Mouse (Mus musculus) fibroblast of lung, adult 2 months (primary cell): Measurements from ENCODE around the gene Ifi205.
"Not testable (repeated sequence)": the region's sequence is repeated elsewhere in the genome, so short reads cannot be mapped to it uniquely, and the experiment has no call there.

Source experiments
- DNase-seq: peaks from one replicate; pipeline ENCODE4 v3.0.0-alpha.2; 2011; ENCODE audit warnings: low read depth

Gene Ifi205

DNA sequence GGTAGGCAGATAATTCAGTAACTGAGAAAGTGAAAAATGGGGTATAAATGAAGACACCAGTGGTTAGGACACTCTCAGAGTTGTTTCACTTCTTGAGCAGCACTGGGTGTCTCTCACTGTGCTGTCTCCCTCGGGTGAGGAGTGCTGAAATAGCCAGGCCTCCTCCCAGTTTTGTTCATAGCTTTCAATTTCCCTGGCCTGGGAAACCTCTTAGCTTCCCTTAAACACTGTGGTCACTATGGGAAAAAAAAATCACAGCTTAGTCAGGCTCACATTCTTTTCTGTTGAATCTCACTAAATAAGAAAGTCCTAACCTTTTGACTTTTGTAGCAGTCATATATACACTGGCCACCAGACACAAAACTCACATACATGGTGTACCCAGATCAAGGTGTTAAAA lies at the start of gene Ifi205:
Gene Ifi205, minus strand, starts transcription at position 113 of the 400 bp plus-strand sequence.
- peak; percentile 53 for DNase-seq

DNA sequence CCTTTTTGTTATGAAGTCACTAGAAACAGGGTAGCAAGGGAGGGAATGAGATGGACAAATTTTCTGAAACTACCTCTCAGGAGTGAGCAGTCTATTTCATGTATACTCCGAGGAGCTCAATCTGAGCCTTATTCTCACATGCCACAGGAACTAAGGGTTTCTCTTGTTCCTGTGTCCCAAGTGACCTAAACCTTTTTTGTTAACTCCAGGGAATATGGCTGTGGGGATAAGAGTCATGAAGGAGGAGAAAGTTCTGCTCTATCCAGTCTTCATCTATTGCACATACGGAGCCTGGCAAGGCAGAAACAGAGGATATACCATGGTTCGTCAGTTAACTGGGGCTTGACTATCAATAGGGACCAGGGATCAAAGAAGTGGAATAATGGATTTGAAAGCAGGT lies 34.7 kb upstream of the Ifi205 start, which contains the start of gene Olfr430:
Gene Olfr430, plus strand, starts transcription at position 301 of the 400 bp plus-strand sequence.
- DNase-seq, result no peak

DNA sequence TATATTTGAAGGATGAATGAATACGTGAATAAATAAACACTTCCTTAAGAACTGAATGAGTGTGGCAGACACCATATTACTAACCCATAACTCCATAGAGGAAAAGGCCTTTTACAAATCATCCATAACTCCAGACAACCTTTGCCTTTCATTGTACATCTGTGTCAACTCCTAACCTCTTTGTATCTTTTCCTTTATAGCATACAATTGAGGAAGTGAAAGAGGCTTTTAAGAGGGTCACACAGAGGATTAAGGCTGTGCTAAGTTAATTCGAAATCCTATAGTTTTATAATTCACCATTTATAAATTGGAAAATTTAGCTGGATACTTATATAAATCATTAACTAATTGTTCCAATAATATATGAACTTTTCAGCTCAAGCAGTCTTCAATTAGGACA lies 23.6 kb upstream of the Ifi205 start:
- no peak for DNase-seq

DNA sequence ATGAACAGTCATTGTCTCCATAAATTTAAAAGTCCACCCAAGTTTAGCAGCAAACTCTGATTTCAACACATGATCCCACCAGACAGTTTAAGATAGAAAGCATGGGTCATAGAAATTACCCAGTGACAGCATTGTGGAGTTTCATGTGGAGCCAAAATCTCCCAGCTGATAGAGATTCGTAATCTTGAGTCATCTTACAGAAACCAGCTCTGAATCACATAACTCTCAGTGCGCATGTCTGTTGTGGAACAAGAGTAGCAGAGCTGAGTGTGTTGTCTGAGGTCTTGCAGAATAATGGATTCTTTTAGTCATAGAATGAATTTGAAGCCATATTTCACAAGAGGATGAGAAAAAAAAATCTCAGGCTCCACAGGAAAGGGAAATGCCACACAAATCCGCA lies 21.4 kb upstream of the Ifi205 start:
- peak; percentile 65 for DNase-seq

DNA sequence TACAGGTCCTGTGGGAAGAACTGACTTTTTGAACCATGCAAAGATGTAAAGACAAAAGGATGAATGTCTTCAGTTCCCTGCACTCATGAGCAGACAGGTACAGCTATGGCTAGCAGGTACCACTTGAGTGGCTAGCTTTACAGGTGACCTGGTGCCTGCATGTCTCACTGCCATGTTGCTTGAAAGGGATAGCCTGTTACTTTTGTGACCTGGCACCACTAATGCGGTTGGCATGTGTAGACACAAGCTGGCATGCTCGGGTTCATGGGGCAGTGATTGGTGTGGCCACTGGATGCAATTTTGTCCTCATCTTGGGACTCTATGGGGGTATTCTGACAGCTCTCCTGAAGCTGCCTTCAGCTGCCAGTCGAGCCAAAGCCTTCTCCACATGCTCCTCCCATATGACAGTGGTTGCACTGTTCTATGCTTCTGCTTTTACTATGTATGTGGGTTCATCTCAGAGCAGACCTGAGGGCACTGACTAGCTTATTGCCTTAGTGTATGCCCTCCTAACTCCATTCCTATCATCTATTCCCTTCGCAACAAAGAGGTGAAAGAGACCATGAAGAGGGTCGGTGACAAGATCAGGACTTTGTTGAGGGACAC lies 20.4 kb upstream of the Ifi205 start:
- DNase-seq, result no peak

DNA sequence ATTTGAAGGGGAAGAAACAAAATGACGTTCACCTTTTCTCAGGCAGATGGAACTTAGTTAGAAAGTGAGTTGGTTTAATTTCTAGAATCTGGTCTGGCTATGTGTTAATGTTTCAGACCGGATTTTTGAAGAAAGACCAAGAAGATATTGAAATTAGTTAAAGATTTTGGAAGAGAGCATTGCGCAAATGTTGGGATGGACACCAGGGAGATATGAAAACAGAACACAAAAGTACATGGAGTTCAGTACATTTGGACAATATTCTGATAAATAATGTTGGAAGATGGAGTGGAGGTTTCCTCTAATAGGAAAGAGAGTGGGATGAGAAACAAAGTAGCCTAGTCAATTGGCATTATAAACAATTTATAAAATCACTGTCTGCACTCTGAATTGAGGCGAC lies 19.9 kb upstream of the Ifi205 start:
- no peak for DNase-seq

DNA sequence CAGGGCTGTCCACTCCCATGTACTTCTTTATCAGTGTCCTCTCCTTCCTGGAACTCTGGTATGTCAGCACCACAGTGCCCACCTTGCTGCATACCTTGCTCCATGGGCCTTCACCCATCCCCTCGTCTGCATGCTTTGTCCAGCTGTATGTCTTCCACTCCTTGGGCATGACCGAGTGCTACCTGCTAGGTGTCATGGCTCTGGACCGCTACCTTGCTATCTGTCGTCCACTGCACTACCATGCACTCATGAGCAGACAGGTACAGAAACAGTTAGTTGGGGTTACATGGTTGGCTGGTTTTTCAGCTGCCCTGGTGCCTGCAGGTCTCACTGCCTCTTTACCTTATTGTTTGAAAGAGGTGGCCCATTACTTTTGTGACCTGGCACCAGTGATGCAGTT lies 18.9 kb upstream of the Ifi205 start:
- DNase-seq, result no peak

DNA sequence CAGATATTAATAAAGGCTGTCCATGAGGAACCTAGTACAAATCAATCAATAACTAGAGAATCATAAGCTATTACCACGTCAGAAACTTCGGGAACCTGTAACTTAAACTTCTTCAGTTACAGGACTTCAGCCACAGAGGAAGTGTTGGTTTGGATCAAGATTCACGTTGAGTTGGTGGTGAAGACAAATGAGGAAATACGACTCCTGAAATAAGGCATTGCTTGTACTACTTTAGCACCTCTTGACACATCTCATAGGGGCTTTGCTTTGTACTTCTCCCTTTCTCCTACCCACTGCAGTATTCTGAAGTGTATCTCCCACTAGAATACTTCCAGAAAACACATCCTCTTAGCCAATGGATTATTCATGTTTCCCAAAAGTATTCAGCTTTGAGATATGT lies 17.7 kb upstream of the Ifi205 start:
- DNase-seq, result not testable (repeated sequence)

DNA sequence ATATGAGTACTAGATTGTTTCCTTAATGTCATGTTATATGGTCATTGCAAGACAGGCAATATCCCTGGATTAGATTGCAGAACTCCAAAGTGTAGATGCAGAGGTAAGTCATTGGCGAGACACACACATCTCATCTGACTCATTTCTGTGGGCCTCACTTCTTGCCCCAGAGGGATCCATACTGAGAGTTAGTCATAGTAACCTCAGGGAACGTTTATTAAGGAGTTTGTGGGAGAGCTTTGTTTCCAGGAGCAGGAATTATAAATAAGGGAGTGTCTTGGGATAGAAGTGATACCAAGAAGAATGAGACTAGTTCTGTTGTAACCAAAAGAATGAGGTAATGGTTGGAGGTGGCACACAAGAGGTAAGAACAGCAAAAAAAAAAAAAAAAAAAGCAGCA lies 17.3 kb upstream of the Ifi205 start, which contains the start of gene Olfr432:
Gene Olfr432, plus strand, starts transcription at position 313 of the 400 bp plus-strand sequence.
- DNase-seq, result no peak

DNA sequence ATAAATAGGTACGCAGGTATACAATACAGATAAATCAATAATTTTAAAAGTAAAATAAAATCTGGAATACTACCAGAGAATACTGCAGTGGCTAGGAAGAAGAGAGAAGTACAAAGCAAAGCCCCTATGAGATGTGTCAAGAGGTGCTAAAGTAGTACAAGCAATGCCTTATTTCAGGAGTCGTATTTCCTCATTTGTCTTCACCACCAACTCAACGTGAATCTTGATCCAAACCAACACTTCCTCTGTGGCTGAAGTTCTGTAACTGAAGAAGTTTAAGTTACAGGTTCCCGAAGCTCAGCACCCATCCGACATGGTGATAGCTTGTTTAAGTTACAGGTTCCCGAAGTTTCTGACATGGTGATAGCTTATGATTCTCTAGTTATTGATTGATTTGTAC lies 16.6 kb upstream of the Ifi205 start:
- DNase-seq, result not testable (repeated sequence)

DNA sequence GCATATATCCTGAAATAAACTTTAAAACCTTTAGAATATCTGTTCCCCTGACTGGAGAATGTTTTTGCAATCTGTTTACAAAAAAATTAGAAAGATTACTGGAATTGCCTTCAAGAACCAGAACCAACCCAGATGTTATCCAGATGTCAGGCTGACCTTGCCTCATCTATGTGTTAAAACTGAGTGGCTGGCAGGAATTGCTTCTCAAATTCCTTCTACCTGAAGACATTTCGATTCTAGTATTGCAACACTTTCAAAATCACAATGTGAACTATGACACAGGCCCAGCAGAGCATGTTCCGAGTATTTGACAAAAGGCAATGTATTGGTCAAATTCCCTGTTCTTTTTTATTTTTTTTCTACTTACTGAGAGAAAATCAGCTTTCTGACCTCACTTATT lies 12.8 kb upstream of the Ifi205 start:
- DNase-seq, result peak; percentile 43

DNA sequence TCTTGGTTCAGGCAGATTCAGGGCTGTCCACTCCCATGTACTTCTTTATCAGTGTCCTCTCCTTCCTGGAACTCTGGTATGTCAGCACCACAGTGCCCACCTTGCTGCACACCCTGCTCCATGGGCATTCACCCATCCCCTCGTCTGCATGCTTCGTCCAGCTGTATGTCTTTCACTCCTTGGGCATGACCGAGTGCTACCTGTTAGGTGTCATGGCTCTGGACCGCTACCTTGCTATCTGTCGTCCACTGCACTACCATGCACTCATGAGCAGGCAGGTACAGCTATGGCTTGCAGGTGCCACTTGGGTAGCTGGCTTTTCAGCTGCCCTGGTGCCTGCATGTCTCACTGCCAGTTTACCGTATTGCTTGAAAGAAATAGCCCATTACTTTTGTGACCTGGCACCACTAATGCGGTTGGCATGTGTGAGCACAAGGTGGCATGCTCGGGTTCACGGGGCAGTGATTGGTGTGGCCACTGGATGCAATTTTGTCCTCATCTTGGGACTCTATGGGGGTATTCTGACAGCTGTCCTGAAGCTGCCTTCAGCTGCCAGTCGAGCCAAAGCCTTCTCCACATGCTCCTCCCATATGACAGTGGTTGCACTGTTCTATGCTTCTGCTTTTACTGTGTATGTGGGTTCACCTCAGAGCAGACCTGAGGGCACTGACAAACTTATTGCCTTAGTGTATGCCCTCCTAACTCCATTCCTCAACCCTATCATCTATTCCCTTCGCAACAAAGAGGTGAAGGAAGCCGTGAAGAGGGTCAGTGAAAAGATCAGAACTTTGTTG lies 10.7 kb upstream of the Ifi205 start:
- not testable (repeated sequence) for DNase-seq

DNA sequence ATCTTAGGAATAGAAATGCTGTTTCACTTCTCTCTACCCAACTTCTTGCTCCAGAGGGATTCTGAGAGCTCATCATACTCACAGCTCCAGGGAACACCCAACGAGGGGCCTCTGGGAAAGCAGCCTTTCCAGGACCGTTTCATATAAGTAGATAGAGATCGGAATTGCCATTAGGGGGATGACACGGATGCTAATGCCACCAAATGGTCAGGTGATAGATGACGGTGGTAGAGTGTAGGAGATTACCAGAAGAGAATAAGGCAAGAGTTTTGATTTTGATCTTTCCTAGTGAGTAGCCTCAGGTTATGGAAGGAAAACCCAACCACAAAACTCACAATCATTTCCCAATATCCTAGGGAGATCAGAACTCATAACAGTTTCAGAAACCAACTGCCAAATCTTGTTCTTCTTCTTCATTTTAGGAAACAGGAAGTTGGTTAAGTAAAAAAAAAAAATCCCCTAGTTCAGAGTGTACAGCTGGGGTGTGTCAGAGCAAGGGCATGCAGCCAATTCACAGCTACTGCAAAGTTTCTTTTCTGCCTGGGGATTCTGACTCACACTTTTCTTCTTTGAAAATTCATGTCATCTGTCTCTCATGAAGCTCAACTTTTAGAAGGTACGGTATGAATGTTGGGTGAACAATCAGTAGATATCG lies 9.0 kb upstream of the Ifi205 start, which contains the start of gene Olfr433:
Gene Olfr433, plus strand, starts transcription at position 183 of the 655 bp plus-strand sequence.
- peak; percentile 61 for DNase-seq

DNA sequence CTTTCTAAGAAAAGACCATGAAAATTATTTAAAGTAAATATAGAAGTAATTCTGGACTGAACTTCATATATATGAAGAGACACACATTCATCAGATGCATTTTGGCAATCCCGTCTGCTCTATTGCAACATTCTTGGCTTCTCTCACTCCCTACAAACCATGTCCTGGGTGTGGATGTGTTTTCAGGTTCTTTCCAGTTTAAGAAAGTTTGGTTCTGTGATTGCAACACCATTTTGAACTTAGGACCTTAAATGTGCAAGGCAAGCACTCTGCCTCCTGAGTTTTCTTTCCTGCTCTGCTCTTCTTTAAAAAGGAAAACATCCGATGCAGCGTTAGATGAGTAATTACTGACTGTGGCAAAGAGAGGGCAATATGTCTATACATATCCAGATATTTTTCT lies 6.9 kb upstream of the Ifi205 start:
- DNase-seq, result no peak

DNA sequence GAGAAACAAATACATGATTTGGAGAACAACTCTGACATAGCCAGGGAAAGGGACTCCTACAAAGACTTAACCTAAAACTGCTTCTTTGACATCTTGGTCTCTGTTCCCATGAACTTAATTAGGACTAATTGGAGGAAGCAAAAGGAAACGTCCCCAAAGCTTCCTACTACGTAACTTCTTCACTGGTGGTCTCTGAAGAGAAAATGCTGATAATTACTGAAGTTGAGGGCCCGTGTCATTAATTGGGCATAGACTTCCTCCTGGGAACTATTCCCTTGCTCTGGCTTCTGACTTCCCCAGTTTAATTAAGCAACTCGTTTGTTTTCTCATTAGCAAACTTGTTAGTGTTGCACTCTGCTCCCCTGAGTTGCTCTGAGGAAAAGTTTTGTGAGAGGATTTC lies 4.2 kb upstream of the Ifi205 start:
- DNase-seq, result no peak

DNA sequence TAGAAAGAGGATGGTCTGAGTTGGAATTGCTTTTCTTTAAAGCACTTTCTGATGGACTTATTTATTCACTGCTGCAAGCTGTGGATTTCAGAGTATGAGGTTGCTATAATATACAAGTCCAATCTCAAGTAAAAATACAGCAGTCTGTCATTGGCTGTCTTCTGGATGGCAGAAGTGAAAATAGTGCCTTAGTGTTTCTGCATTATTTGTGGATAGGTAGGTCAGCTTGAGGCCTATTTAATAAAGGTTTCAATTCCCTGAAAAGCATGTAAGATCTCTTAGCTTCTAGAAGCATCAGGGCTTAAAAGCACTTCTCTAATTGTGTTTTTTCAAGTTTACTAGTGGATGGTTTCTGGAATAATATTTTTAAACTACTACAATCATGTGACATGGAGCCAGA lies 24.6 kb downstream of the Ifi205 start:
- not testable (repeated sequence) for DNase-seq

DNA sequence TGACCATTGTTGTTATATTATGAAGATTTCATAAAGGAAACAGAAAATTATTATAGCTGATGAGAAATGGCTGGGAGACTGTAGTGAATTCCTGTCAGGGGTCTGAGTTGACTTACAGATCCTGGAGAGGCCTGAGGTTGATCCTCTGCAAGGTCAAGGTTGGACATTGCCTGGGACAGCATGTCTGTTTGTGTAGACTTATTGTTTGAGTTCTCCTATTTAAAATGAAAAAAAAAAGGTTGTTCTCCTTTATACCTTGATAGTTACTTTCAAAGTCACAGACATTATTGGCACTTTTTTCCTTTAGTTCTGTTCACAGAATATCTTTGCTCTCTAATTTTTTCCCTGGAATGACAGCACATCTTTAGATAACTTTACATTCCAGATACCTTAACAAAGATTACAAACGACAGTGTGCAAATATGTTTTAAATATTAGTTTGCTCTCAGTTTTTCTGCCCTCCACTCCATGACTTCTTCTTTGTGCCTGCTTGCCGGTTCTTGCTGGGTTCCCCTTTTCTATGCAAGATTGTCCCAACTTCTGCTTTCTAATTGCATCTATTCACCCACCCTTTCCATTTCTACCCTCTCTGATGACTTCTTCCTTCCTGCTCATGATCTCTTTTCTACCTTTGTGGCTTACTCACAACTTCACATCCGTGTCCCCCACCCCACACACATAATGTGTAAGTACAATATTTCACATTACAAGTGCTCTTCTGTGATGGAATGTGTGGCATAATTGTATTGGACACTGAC lies 27.1 kb downstream of the Ifi205 start:
- DNase-seq, result not testable (repeated sequence)

DNA sequence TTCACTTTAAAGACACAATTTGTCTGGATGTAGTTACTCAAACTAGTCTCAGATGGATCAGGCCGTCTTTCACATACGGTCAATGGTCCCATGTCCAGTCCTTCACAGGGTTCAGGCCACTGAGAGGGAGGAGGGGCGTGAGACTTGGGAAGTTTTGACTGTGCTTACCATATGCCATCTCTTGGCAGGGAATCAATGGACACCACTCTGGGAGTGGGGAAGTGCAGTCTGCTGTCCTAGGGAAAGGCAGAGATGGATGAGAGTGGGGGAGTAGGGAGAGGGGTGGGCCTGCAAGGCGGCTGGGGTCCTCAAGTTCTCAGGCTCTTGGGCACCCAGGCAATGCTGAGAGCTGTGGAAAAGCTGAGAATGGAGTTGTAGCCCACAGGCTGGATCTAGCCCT lies 36.6 kb downstream of the Ifi205 start:
- DNase-seq, result no peak

DNA sequence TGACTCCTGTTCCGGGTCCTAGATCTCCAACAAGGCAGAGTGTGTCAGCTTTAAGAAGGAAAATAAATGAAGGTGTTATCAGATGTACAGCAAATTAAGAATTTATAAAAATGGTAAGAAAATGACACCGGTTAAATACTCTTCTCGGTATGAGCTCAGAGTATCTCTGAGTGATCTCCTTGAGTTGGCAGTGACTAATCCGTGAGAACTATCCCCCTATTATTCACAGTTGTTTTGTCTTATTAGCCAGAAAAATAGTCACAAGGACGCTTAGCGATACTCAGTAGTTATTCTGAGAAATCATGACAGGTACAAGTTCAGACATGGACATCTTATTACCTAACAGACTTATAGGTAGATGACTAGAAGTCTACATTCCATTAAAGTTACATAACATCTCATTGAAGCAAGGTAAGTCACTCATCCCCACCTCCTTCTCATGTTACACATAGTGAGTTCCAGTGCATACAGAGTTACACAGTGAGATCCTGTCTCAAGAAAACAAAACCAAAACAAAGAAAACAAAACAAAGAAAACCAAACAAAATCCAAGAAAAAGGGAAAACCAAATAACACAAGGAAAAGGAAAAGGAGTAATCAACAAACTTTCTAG lies 48.8 kb downstream of the Ifi205 start, which contains the start of gene Ifi202b:
Gene Ifi202b, minus strand, starts transcription at position 51 of the 612 bp plus-strand sequence.
- DNase-seq, result not testable (repeated sequence)

DNA sequence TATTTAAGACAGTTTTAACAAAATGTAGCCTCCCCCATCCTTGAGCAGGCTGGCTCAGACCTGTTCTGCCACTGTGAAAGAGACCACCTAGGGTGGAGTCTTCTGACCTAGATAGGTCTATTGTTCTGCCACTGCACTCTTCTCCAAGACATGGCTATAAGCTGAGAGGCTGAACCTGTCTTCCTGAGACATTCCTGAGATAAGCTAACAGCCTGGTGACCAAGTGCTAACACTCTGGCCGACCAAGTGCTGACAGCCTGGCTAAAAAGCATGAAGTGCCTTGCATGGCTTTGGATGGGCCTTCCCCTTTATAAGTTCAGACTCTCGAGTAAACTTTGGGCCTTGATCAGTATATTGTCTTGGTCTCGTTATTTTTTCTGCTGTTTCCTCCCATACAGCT lies 50.6 kb downstream of the Ifi205 start:
- DNase-seq, result not testable (repeated sequence)

DNA sequence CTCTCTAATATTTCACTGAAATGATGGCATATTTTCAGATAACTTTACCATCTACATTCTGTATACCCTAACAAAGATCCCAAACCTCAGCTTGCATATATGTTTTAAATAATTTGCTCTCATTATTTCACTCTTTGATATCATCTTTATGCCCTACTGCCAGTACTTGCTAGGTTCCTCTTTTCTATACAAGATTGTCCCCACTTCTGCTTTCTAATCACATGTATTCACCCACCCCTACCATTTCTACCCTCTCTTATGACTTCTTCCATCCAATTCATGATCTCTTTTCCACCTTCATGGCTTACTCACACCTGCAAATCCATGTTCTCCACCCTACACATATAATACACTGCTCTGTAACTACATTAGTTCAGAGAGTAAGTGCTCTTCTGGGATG lies 54.0 kb downstream of the Ifi205 start:
- DNase-seq, result no peak

DNA sequence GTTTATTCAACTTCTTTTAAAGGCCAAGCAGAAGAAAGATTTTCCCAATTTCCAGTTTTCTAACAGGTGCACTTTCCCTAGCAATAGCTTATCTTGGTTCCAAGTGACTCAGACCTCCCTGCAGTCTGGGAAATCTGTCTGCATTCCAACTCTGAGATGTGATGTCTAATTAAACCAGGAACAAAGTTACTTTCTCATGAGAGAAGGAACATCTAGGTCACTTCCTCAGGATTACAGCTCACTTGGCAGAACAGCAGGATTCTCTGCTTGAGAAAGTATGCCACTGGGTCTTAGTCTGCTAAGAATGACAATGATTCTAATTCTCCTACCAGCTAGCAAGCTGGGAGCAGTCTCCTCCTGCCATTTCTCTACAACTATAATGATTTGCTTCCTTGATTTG lies 58.5 kb downstream of the Ifi205 start:
- DNase-seq, result peak; percentile 12
